Mouse (Mus musculus) v-Abl transformed pro-B cells (cell line): ENCODE measurements at regions not wholly inside any gene's neighbourhood (a gene's known extent, or its start where the extent isn't known, plus 50 kb on each side); places are given as distances from the start of the nearest gene placed in this dataset.

Experiments
- in situ Hi-C, 2 experiments: fragments of 400-800 bp; cut with MboI; formaldehyde crosslinking; loops; one replicate each; pipeline ENCODE4 v1.15.1; 2025; ENCODE audit not compliant: unreplicated experiment in 2 of 2

GRCm38 (mm10) chr3:144137483-144137882 is 67.5 kb downstream of the Lmo4 start:
- in situ Hi-C loops: no loop called here

DNA sequence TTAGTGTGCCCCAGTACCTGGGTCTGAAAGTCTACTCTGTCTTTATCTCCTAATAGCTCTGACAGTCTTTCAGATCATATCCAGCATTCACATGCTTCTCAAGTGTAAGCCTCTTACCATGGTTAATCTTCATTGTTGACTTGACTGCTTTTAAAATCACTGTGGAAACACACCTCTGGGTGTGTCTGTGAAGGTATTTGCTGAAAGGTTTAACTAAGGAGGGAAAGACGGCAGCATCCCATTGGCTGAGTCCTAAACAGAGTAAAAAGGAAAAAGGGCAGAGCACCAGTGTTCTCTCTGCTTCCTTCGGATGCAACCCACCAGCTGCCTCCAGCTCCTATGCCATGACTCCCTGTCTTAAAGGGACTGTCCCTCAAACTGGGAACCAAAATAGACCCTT is 68.6 kb downstream of the Lmo4 start:
- in situ Hi-C loops: no loop called here

GRCm38 (mm10) chr3:144135646-144136045 is 69.4 kb downstream of the Lmo4 start:
- in situ Hi-C loops: no loop called here

GRCm38 (mm10) chr3:144128042-144128441 is 77.0 kb downstream of the Lmo4 start:
- in situ Hi-C loops: no loop called here

- in situ Hi-C loops: no loop called here
Observed at GRCm38 (mm10) chr3:144124353-144124752, 80.7 kb downstream of the Lmo4 start.

GRCm38 (mm10) chr3:144123361-144124072 is 81.5 kb downstream of the Lmo4 start:
- in situ Hi-C loops: no loop called here

GRCm38 (mm10) chr3:144119076-144119475 is 85.9 kb downstream of the Lmo4 start:
- in situ Hi-C loops: no loop called here

GRCm38 (mm10) chr3:144113672-144114645 is 91.1 kb downstream of the Lmo4 start:
- in situ Hi-C loops: no loop called here

DNA sequence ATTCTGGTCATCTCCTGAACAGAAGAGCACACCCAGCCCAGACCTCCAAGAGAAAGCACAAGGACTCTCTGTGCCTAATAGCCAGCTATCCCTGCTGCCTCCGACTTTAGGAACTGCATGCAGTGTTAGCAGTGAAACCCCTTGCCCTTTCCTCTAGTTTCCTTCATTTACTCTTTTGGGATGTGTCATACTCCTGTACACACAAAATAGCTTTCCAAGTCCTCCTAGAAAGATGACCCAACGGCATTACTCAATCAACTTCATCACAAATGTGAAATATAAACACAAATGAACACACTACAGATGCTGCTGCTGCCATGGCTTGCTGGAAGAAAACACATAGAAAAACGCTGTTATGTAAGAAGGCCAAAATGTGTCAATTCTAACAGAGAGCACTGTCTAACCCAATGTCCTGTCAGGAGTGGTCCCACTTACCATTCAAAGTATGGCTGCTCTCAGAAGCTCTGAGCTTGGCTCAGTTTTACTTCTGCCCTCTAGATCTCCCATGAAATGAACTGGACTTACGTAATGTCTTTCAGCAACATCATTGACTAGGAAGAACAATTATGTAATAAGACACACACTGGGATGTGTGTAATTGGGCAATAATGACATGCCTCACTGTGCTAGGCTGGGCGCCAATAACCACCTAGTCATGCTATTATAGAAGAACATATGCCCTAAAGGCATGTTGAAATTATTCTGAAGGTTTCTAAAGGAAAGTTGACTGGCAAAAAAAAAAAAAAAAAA is 94.5 kb downstream of the Lmo4 start:
- in situ Hi-C loops: no loop called here

GRCm38 (mm10) chr3:144109769-144110168 is 95.3 kb downstream of the Lmo4 start:
- in situ Hi-C loops: no loop called here

DNA sequence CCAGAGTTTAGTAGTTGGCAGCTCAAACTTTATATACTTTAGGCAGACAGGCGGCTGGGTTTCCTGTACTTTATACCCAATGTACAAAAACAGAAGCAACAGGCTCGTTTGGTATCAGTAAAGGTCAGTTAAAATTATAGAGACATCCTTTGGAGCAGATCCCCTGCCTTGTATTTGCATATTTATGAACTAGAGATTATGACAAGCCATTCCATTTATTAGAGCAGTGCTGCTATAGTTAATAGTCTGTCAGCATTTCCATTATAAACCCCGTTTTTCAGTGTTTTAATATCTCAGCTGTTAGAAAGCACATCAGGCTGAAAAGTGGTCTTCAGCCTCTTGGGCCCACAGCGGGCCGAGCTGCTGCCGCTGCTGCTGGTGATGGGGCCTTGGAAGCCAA is 96.7 kb downstream of the Lmo4 start:
- in situ Hi-C loops: no loop called here

- in situ Hi-C loops: no loop called here
Observed at GRCm38 (mm10) chr3:144107664-144108063, 97.4 kb downstream of the Lmo4 start.

GRCm38 (mm10) chr3:144104366-144104765 is 100.7 kb downstream of the Lmo4 start:
- in situ Hi-C loops: no loop called here

DNA sequence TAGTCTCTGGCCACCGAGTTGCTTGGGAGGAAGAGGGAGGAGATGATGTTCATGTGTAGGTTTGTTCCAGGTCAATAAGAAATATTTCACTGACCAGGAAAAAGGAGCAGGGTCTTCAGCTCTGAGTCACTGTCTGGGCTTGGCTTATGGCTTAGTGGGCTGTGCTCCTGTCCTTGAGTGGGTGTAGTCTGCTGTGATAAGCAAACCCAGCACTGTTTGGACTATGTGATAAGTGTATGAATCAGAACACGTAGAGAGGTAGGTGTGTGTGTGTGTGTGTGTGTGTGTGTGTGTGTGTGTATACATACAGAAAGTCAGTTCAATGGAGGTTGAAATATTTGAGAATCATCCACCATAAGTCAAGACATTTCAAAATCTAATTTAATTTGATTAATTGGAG is 105.6 kb downstream of the Lmo4 start:
- in situ Hi-C loops: no loop called here

DNA sequence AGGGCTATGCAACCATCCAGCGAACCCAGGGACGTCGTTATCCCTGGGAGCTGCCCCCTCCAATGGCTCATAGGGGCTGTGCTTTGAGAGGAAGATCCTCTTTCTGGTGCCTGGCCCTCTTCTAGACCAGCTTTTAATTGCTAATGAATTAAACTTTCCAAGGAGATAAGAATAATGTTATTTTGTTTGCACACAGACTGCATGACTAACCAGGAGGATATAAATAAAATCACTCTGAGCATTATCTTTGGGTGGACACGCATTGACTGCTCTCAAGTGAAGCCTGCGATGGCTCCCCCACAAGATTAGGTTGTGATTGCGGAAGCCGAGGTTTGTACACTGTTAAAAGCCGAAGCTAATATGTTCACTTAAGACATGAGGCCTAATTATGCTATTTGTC is 106.3 kb downstream of the Lmo4 start:
- in situ Hi-C loops: no loop called here

- in situ Hi-C loops: no loop called here
Observed at GRCm38 (mm10) chr3:144091231-144091630, 113.8 kb downstream of the Lmo4 start.

DNA sequence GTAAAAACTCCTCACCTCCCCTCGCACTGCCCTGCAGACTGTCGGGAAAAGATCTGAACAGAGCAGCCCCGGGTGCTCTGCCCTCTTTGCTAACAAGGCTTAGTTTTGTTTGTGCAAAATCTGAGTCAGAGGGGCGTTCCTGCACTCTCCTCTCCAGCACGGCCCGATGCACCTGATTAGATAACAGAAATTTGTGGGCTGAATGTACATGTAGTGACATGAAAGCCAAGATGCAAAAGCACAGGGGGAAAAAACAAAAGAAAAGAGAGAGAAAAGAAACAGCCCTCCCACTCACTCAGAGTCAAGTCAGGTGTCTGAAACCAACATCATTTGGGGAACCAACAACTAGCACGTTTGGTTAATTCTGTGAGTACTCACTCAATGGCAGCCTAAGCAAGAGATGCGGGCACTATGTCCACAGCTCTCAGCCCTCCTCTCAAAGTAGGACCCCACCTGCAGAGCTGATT is 115.2 kb downstream of the Lmo4 start:
- in situ Hi-C loops: no loop called here

DNA sequence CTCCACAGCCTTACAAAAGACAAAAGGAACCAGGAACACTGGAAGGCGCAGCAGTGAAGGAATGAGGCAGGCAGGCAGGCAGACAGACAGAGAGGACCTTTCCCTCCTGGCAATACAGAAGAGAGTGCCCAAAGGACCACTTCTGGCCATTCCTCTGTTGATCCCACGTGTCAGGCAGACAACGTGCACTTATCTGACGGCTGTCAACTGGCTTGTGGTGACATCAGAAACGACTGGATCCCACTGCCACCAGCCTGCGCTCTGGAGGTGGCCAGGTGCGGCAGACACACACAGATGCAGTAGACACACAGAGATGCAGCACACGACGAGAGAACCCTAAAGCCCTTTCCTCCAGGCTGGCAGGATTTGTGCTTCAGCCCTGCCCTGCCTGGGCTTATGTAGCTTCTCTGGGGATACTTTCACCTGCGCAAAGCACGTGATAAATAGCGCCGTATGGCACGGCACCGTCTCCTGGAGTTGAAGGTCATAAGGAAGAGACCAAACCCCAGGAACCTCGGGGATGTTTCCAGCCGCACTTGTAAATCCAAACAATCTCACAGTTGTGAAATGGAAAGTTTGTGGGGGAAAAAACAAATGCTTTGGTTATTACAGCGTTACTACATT is 116.6 kb downstream of the Lmo4 start:
- in situ Hi-C loops: no loop called here

DNA sequence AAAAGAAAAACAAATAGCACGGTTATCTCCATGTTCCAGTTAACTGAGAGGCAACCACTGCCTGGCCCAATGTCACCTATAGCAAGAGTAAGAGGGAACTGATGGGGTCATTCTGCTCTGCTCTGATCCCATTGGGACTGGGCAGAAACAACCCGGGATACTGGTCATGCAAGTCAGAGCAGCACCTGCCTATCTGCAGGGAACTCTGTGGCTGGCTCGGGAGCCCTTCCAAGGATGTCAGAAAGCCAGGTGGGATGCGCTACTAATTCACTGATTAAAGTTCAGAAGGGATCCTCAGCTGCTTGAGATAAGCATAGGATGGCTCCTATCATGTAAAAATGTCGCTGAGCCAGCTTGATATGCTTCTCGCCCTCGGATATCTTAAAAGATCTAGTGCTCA is 117.2 kb downstream of the Lmo4 start:
- in situ Hi-C loops: no loop called here

- in situ Hi-C loops: no loop called here
Observed at GRCm38 (mm10) chr3:144086176-144086575, 118.8 kb downstream of the Lmo4 start.

GRCm38 (mm10) chr3:144079960-144080359 is 125.1 kb downstream of the Lmo4 start:
- in situ Hi-C loops: no loop called here
